Mouse (Mus musculus) induced T-regulatory cell, adult 2 months (primary cell): ENCODE results near the gene Uvrag.

Experiments used
- DNase-seq: peaks from one replicate; pipeline ENCODE4 v3.0.0-alpha.2; 2012; ENCODE audit warnings: low read depth

Uvrag gene

DNA sequence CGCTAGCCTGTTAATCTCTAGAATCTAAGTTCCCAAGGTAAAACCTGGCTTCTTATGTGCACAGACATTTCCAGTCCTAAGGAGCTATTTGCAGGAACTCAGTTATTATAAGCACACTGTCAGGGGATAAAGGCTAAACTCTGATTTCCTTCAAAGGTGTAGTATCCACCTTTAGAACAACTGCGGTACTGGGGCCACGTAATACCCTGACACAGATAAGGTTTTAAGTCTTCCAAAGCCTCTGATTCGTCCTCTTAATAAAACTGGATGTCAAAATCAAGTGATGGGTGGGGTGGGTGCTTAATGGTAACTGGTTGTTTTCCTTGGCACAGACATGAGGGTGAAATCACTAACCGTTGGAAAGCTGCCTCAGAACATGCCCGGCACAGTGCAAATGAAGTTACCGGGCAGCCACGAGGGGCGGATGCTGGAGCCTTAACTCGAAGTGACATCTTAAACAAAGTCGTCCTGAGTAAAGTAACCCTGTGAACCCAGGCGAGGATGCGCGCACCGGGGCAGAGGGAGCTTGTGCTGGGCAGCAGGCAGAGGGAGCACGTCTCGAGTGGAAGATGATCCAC lies 83.8 kb downstream of the Uvrag start:
- no peak for DNase-seq

DNA sequence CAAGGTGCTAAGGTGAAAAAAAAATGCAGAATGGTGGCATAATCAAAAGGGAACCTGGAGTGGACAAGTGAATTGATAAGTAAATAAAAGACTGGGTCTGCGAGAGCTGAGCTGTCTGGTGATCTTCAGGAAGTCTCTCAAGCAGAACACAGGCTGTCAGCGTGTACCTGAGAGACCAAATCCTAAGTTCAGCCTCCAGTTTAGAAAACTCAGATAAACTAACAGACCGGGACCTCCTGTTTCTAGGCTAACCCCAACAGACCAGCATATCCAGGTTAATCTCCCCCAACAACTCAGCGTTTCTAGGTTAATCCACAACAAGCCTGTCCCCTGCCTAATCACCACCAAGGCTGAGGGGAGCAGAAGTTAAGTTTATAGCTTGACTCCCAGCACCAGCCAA lies 87.3 kb downstream of the Uvrag start:
- no peak for DNase-seq

- no peak for DNase-seq
Observed at GRCm38 (mm10) chr7:99052471-99053241, 88.3 kb downstream of the Uvrag start.

- DNase-seq: no peak
Observed at GRCm38 (mm10) chr7:99050882-99051281, 90.1 kb downstream of the Uvrag start.

- peak; percentile 18 for DNase-seq
Observed at GRCm38 (mm10) chr7:99049897-99050296, 91.0 kb downstream of the Uvrag start.

GRCm38 (mm10) chr7:99046545-99047206 lies 94.3 kb downstream of the Uvrag start:
- no peak for DNase-seq

- DNase-seq: no peak
Observed at GRCm38 (mm10) chr7:99045525-99045924, 95.4 kb downstream of the Uvrag start.

DNA sequence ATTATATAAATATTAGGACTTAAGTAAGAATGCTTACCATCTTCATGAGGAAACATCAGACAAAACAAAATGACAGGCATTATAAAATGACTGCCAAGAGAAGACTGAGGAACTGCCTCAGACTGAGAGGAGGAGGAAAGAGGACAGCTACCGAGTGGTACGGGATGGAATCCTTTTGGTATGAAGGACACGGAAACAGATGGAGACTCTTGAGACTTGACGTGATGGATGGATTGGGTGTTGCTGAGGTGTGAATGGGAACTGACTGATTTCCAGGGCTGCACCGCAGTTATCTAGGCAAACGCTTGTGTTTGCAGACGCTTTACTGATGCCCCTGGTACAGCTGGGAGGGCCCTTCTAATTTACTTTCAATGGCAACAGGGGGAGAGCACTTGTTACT lies 97.0 kb downstream of the Uvrag start:
- DNase-seq: no peak

DNA sequence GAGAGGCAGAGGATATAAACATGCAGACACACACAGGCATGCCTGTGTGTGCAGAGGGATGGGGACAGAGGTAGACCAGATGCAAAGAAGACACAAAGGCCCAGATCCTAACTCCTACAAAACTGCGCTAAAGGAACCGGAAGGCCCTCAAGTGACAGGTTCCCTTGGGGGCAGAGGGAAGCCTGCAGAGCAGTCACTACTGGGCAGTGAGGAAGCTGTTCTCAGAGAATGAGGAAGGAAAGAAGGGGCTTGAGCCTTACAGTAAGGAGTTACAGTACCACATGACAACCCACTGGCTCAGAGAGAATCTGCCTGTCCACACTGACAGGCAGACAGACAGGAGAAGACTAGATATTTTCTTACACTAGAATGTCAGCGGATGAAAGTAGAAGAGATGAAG lies 97.6 kb downstream of the Uvrag start:
- no peak for DNase-seq

GRCm38 (mm10) chr7:99041818-99042217 lies 99.1 kb downstream of the Uvrag start:
- DNase-seq: peak; percentile 78

- DNase-seq: no peak
Observed at GRCm38 (mm10) chr7:99039912-99040311, 101.0 kb downstream of the Uvrag start.

DNA sequence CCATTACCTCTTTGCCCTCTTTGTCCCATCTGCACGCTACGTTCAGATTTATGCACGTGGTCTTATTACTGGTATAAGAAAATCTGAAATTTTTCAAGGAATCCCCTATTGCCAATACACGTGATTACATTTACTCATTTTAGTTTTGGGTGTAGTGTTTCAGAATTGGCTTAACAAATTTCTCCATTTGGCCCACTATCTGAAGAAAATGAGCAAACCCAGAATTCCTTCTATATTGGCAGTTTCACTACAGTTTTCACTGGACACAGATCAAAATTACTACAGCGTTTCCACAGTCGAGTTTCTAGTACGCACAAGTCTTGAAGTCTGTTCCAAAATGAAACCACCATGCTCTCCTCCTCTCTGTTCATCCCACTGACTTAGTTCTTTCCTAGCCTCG lies 104.7 kb downstream of the Uvrag start:
- DNase-seq: no peak

GRCm38 (mm10) chr7:99034909-99035308 lies 106.0 kb downstream of the Uvrag start:
- DNase-seq: no peak

DNA sequence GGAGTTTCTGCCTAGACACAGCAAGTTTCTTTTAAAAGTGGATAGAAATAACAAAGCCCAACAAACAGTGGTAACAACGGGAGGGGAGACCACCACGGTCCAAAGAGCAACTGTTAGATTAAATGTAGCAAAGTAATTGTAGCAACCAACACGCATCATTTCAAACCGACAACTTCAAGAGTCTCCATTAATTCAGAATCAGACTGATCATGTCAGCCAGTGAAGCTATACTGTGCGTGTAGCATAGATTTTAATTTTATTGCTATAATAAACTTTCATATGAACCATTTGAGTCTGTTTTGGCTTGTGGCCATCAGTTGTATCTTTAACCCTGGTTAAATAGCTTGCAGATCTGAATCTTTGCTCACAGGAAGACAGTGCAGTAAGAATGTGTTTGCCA lies 107.1 kb downstream of the Uvrag start:
- no peak for DNase-seq

DNA sequence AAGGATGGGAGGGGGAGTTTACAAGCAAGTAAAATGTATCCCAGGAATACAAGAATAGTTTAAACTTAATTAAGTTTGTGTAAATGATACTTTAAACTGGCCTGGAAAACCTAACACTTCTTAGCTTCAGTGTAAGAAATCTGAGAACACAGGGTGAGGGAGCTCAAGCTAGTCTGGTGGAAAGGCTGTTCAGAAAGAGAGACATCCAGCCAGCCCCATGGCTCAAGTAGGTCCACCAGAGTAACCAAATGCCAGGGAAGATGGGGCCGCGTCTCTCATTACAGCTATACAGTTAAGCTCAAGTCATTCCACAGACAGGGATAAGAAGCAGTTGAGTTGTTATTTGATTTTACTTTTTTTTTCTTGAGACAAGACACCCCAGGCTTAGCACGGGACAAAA lies 107.6 kb downstream of the Uvrag start:
- no peak for DNase-seq

DNA sequence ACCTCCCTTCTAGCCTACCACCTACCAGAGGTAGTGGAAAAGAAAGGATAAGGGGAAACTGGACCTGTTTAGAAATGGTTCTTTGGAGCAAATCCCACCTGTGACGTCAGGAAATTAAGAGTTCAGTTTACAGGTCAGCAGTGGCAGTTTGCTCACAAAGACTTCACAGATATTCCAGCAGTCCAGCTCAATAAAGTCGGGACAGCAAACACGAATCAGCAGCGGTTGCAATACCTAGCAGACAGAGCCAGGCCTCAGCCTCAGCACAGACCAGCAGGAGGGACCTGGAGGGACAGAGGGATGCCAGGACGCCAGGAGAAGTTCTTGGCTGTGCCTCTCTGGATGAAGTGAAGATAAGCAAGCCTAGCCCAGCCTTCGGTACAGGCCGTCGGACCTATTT lies 108.9 kb downstream of the Uvrag start:
- no peak for DNase-seq

GRCm38 (mm10) chr7:99028108-99028507 lies 112.8 kb downstream of the Uvrag start:
- DNase-seq: peak; percentile 50

DNA sequence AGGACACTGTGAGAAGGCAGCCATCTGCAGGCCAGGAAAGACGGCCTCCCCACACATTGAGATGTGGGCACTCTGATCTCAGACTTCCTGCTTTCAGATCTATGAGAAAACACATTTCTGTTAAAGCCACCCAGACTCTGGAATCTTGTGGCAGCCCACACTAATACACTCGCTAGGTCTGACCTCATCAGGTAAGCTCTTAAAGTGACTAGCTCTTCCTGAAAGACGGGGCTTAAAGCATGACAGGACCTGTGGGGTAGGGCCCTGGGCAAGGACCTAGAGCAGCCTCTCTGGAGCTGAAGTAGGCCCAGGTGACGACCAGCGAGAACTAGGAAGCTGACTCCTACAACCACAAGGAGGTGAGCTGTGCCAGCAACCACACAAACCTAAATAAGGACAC lies 113.8 kb downstream of the Uvrag start:
- peak; percentile 15 for DNase-seq

GRCm38 (mm10) chr7:99025989-99026388 lies 115.0 kb downstream of the Uvrag start:
- no peak for DNase-seq

- no peak for DNase-seq
Observed at GRCm38 (mm10) chr7:99025265-99025664, 115.7 kb downstream of the Uvrag start.

- no peak for DNase-seq
Observed at GRCm38 (mm10) chr7:99024791-99025190, 116.2 kb downstream of the Uvrag start.

DNA sequence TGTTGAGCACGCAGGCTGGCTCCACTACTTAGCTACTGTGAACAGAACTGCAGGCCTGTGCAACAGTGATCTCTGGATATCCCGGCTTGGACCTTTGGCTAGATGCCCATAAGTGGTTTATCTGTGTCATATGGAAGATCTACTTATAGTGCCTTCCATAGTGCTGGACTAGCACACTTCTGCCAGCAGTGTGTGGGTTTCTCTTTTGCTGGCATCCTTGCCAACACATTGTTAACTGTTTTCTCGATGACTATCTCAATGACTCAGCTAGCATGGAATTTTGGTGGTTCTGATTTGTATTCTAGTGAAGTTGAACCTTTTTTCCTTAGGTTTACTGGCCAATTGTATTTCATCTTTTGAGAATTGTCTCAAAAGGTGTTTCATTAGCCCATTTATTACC lies 117.0 kb downstream of the Uvrag start:
- DNase-seq: no peak

DNA sequence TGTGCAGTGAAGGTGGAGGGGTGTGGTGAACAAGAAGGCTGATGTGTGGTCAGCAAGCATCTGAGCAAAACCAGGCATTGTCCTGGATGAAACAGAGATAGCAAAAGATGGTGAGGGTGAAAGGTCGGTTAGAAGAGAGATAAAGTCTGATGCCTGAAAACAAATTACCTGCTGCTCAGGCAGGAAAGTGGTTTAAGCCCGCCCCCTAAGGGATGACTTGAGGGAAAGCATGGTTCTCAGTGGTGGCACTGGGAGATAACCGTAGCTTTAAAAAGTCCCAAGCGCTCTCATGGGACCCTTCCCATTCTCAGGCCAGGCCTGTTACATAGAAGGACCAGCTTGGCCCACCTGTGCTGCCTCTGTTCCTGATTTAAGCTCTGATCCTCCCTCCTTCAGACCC lies 119.7 kb downstream of the Uvrag start:
- no peak for DNase-seq
